Mouse (Mus musculus) kidney, postnatal 0 days (tissue): ENCODE measurements around the gene Kif22. TPM values are rescaled to one million over a fixed set of nuclear protein-coding genes. Genes with fewer than 3 reads are reported as not detected.

ENCODE experiments used
- ATAC-seq: fragments of 200-750 bp; cut with Nextera tagmentation; replicated peaks from 2 replicates; pipeline ENCODE4 v1.8.0; 2017; ENCODE audit warnings: low read depth, moderate number of reproducible peaks, moderate TSS enrichment, moderate library complexity; ENCODE audit not compliant: low FRiP score
- DNase-seq: peaks from one replicate; pipeline ENCODE4 v3.0.0-alpha.2; 2016; ENCODE audit warnings: low spot score
- H3K27ac ChIP-seq: fragments of 300-500 bp; sonication (generic); 2 replicates; pipeline ENCODE4 v1.5.1; 2014; ENCODE audit warnings: mild to moderate bottlenecking
- H3K27me3 ChIP-seq: fragments of 300-500 bp; sonication (generic); 2 replicates; pipeline ENCODE4 v1.6.1; 2014; ENCODE audit warnings: low read length, mixed read lengths; ENCODE audit not compliant: insufficient read depth
- H3K36me3 ChIP-seq: fragments of 300-500 bp; sonication (generic); 2 replicates; pipeline ENCODE4 v1.6.1; 2014; ENCODE audit warnings: low read length, mixed read lengths; ENCODE audit not compliant: insufficient read depth
- H3K4me1 ChIP-seq: fragments of 300-500 bp; sonication (generic); replicated peaks from 2 replicates; pipeline ENCODE4 v1.6.1; 2014; ENCODE audit warnings: antibody characterized with exemption, low read length, mixed read lengths; ENCODE audit not compliant: insufficient read depth
- H3K4me2 ChIP-seq: fragments of 300-500 bp; sonication (generic); 2 replicates; pipeline ENCODE4 v1.6.1; 2014; ENCODE audit warnings: mild to moderate bottlenecking, low read length, moderate library complexity, mixed read lengths
- H3K4me3 ChIP-seq: fragments of 300-500 bp; sonication (generic); replicated peaks from 2 replicates; pipeline ENCODE4 v1.5.1; 2014; ENCODE audit warnings: low read depth, low read length
- H3K9ac ChIP-seq: fragments of 300-500 bp; sonication (generic); 2 replicates; pipeline ENCODE4 v1.6.1; 2014; ENCODE audit warnings: low read depth, low read length
- H3K9me3 ChIP-seq: fragments of 300-500 bp; sonication (generic); replicated peaks from 2 replicates; pipeline ENCODE4 v1.6.1; 2016; ENCODE audit warnings: low read length, inconsistent platforms, mixed read lengths
- CTCF ChIP-seq: IDR thresholded peaks from 2 replicates; pipeline ENCODE4 v1.5.1; 2016; ENCODE audit warnings: antibody characterized with exemption, low read depth, mild to moderate bottlenecking, moderate library complexity
- WGBS: fragments of 180-500 bp; shearing (Covaris S2); extraction: QIAGEN DNeasy Blood & Tissue Kit; methylation state at CpG from one replicate; pipeline ENCODE4 v1.1.7; 2014; 5-methylcytosine and 5-hydroxymethylcytosine counted together
- polyA plus RNA-seq: library from polyadenylated mRNA; unstranded; fragments of >200 nt; fragmentation: Nextera tagmentation; extraction: Ambion mirVana; gene quantifications from 2 replicates; pipeline ENCODE4 v1.2.1, GENCODE M21; 2015

Kif22 gene
- polyA plus RNA-seq, 1 experiment from 2014 or later: 51.7 TPM

- peak; percentile 86 for ATAC-seq
- WGBS: 33% methylated on average over 9 of the region's 9 CpGs
- H3K4me2 ChIP-seq: no peak overlapping the region
Measured at GRCm38 (mm10) chr7:127008239-127009019, 33.8 kb downstream of the Kif22 start.

GRCm38 (mm10) chr7:127007313-127008024 is 34.8 kb downstream of the Kif22 start:
- Histone ChIP-seq H3K36me3 (no peaks in the 10 kb centered on the region), H3K4me3 (no peak overlapping the region), H3K27ac (no peak overlapping the region), H3K27me3 (no peaks in the 10 kb centered on the region), H3K9ac (no peak overlapping the region), H3K4me2 (no peak overlapping the region), H3K4me1 (peaks cover 9% of the 10 kb centered on the region; the same call in 1 of the 2 replicates), H3K9me3 (no peaks in the 10 kb centered on the region)
- WGBS: 80% methylated on average over 6 of the region's 6 CpGs
- DNase-seq: no peak
- TF ChIP-seq CTCF: no peak
- no peak for ATAC-seq

More at GRCm38 (mm10) chr7:127008239-127009019, 33.8 kb downstream of the Kif22 start:
- TF ChIP-seq CTCF: no peak
- Histone ChIP-seq H3K9me3 (no peaks in the 10 kb centered on the region), H3K9ac (peak overlapping the region; percentile 56; the same call in 1 of the 2 replicates), H3K36me3 (0 out of 2 replicates have a peak, but pooled peaks cover 3% of the 10 kb centered on the region), H3K27me3 (no peaks in the 10 kb centered on the region), H3K4me1 (peaks cover 11% of the 10 kb centered on the region; the same call in 1 of the 2 replicates), H3K4me3 (no peak overlapping the region), H3K27ac (peak overlapping the region; percentile 83)
- peak; percentile 89 for DNase-seq

- Histone ChIP-seq H3K9me3 (no peaks in the 10 kb centered on the region), H3K4me1 (peaks cover 8% of the 10 kb centered on the region; the same call in 1 of the 2 replicates), H3K9ac (no peak overlapping the region), H3K36me3 (no peaks in the 10 kb centered on the region), H3K27me3 (no peaks in the 10 kb centered on the region), H3K27ac (no peak overlapping the region), H3K4me2 (no peak overlapping the region), H3K4me3 (no peak overlapping the region)
- ATAC-seq: no peak
- 83% methylated on average over 4 of the region's 4 CpGs for WGBS
- TF ChIP-seq CTCF: peak; percentile 42
- DNase-seq: no peak
Measured at GRCm38 (mm10) chr7:127004122-127004875, 38.0 kb downstream of the Kif22 start.

GRCm38 (mm10) chr7:127003620-127004019 is 38.7 kb downstream of the Kif22 start:
- DNase-seq (no peak), ATAC-seq (no peak)
- WGBS: 87% methylated on average over 5 of the region's 5 CpGs
- Histone ChIP-seq H3K4me2 (no peak overlapping the region), H3K36me3 (no peaks in the 10 kb centered on the region), H3K9me3 (no peaks in the 10 kb centered on the region), H3K4me1 (0 out of 2 replicates have a peak, but pooled peaks cover 3% of the 10 kb centered on the region), H3K27me3 (no peaks in the 10 kb centered on the region), H3K4me3 (no peak overlapping the region), H3K27ac (no peak overlapping the region), H3K9ac (no peak overlapping the region)
- TF ChIP-seq CTCF: no peak

- 76% methylated on average over 10 of the region's 10 CpGs for WGBS
- no peak overlapping the region for H3K4me2 ChIP-seq
- H3K4me1 ChIP-seq: no peaks in the 10 kb centered on the region
- no peak overlapping the region for H3K4me3 ChIP-seq
- H3K9ac ChIP-seq: no peak overlapping the region
- no peak overlapping the region for H3K27ac ChIP-seq
- no peaks in the 10 kb centered on the region for H3K9me3 ChIP-seq
- peaks cover 3% of the 10 kb centered on the region; the same call in 1 of the 2 replicates for H3K36me3 ChIP-seq
- no peak for DNase-seq
- no peaks in the 10 kb centered on the region for H3K27me3 ChIP-seq
- TF ChIP-seq CTCF: no peak
- ATAC-seq: no peak
Measured at GRCm38 (mm10) chr7:126999568-126999967, 42.7 kb downstream of the Kif22 start.

GRCm38 (mm10) chr7:126996449-126996848 is 45.8 kb downstream of the Kif22 start:
- no peak overlapping the region for H3K4me3 ChIP-seq
- H3K4me2 ChIP-seq: no peak overlapping the region
- TF ChIP-seq CTCF: peak; percentile 47; the same call in 1 of the 2 replicates
- DNase-seq (no peak), ATAC-seq (no peak)
- H3K9ac ChIP-seq: no peak overlapping the region
- WGBS: 86% methylated on average over 4 of the region's 4 CpGs
- H3K36me3 ChIP-seq: peaks cover 8% of the 10 kb centered on the region
- no peak overlapping the region for H3K27ac ChIP-seq
- no peaks in the 10 kb centered on the region for H3K9me3 ChIP-seq
- no peaks in the 10 kb centered on the region for H3K4me1 ChIP-seq
- H3K27me3 ChIP-seq: no peaks in the 10 kb centered on the region
